Mouse (Mus musculus) heart, postnatal 0 days (tissue): ENCODE measurements at regions not wholly inside any gene's neighbourhood (a gene's known extent, or its start where the extent isn't known, plus 50 kb on each side); places are given as distances from the start of the nearest gene placed in this dataset.

Experiments
- ATAC-seq: fragments of 200-750 bp; cut with Nextera tagmentation; 2 replicates; pipeline ENCODE4 v1.8.0; 2017; ENCODE audit warnings: low read depth, moderate number of reproducible peaks, moderate library complexity; ENCODE audit not compliant: insufficient read depth
- DNase-seq: peaks from one replicate; pipeline ENCODE4 v3.0.0-alpha.2; 2016; ENCODE audit warnings: low spot score
- H3K27ac ChIP-seq: fragments of 300-500 bp; sonication (generic); 2 replicates; pipeline ENCODE4 v1.5.1; 2014; ENCODE audit warnings: low read depth, mild to moderate bottlenecking
- H3K27me3 ChIP-seq: fragments of 300-500 bp; sonication (generic); 2 replicates; pipeline ENCODE4 v1.6.1; 2014; ENCODE audit warnings: low read length, mixed read lengths; ENCODE audit not compliant: control insufficient read depth, insufficient read depth
- H3K36me3 ChIP-seq: fragments of 300-500 bp; sonication (generic); replicated peaks from 2 replicates; pipeline ENCODE4 v1.6.1; 2014; ENCODE audit warnings: low read length, mixed read lengths; ENCODE audit not compliant: control insufficient read depth, insufficient read depth
- H3K4me1 ChIP-seq: fragments of 300-500 bp; sonication (generic); 2 replicates; pipeline ENCODE4 v1.6.1; 2014; ENCODE audit warnings: antibody characterized with exemption; ENCODE audit not compliant: control insufficient read depth, insufficient read depth
- H3K4me2 ChIP-seq: fragments of 300-500 bp; sonication (generic); 2 replicates; pipeline ENCODE4 v1.6.1; 2014; ENCODE audit warnings: low read depth, mild to moderate bottlenecking, low read length, moderate library complexity
- H3K4me3 ChIP-seq: fragments of 300-500 bp; sonication (generic); 2 replicates; pipeline ENCODE4 v1.5.1; 2014; ENCODE audit warnings: low read depth, low read length
- H3K9ac ChIP-seq: fragments of 300-500 bp; sonication (generic); replicated peaks from 2 replicates; pipeline ENCODE4 v1.6.1; 2014; ENCODE audit warnings: low read depth, low read length, mixed read lengths
- H3K9me3 ChIP-seq: fragments of 300-500 bp; sonication (generic); replicated peaks from 2 replicates; pipeline ENCODE4 v1.6.1; 2016; ENCODE audit warnings: low read length; ENCODE audit not compliant: control insufficient read depth
- CTCF ChIP-seq: IDR thresholded peaks from 2 replicates; pipeline ENCODE4 v1.5.1; 2016; ENCODE audit warnings: antibody characterized with exemption, control low read depth, low read depth
- EP300 ChIP-seq: IDR thresholded peaks from 2 replicates; pipeline ENCODE4 v1.6.1; 2016; ENCODE audit warnings: antibody characterized with exemption, low read depth
- WGBS: fragments of 180-500 bp; shearing (Covaris S2); extraction: QIAGEN DNeasy Blood & Tissue Kit; methylation state at CpG from one replicate; pipeline ENCODE4 v1.1.7; 2014; 5-methylcytosine and 5-hydroxymethylcytosine counted together

DNA sequence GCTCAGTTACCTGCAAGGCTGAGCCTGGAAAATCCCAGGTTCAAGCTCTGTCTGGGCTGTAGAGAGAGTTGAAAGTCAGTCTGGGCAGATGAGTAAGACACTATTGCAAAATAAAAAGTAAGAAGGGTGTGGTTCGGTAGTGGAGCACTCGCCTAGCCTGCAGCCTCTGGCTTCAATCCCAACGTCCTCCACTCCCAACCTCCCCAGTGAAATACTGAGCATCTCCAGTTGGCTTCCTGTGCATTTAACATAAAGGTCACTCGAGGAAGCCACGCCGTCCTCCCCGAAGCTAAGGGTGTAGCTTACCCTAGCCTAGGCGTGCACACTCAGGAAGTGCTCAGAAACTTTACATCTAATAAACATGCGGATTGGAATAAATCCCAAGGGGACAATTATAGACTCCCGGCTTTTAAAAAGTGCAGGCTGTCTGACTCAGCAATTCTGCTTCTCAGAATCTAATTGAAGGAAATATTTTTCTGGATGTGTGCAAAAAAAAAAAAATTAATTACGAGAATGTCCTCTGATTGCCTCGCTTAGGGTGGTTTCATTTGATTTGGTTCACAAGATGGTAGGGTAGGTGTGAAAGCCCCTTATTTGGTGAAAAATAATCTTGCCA lies 137.6 kb upstream of the Rybp start:
- TF ChIP-seq EP300 = no peak
- TF ChIP-seq CTCF = no peak
- Histone ChIP-seq H3K27ac (no peak overlapping the region), H3K4me1 (no peaks in the 10 kb centered on the region), H3K9ac (no peak overlapping the region), H3K36me3 (no peaks in the 10 kb centered on the region), H3K27me3 (no peaks in the 10 kb centered on the region; the same call in 1 of the 2 replicates), H3K9me3 (no peaks in the 10 kb centered on the region), H3K4me3 (no peak overlapping the region), H3K4me2 (no peak overlapping the region)
- peak; percentile 30; the same call in 1 of the 2 replicates for ATAC-seq
- DNase-seq = no peak
- 53% methylated on average over 12 of the region's 12 CpGs for WGBS

DNA sequence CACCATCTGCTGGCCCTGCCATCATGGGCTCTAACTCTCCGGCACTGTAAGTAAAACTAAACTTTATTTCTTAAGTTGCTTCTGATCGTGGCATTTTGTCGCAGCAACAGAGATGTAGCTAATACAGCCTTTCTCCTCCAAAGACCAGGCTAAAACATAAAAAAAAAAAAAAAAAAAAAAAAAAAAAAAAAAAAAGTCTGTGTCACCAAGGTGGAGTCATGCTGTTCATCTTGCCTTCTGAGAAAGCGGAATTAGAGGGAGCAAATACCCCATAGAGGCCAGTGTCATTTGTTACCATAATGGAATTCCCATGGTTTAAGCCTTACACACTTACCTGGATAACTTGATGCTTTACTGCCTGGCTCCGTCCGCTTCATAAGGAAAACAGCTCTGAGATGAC lies 136.9 kb upstream of the Rybp start:
- Histone ChIP-seq H3K4me3 (no peak overlapping the region), H3K4me1 (no peaks in the 10 kb centered on the region), H3K27ac (no peak overlapping the region), H3K27me3 (no peaks in the 10 kb centered on the region; the same call in 1 of the 2 replicates), H3K9ac (no peak overlapping the region), H3K36me3 (no peaks in the 10 kb centered on the region), H3K4me2 (no peak overlapping the region), H3K9me3 (no peaks in the 10 kb centered on the region)
- TF ChIP-seq CTCF (no peak), EP300 (no peak)
- no peak for ATAC-seq
- DNase-seq = no peak
- 88% methylated on average over 6 of the region's 6 CpGs for WGBS

GRCm38 (mm10) chr6:100423636-100424035 lies 136.4 kb upstream of the Rybp start:
- no peaks in the 10 kb centered on the region; the same call in 1 of the 2 replicates for H3K27me3 ChIP-seq
- H3K9ac ChIP-seq = no peak overlapping the region
- DNase-seq = no peak
- H3K36me3 ChIP-seq = no peaks in the 10 kb centered on the region
- H3K4me1 ChIP-seq = no peaks in the 10 kb centered on the region
- H3K4me3 ChIP-seq = no peak overlapping the region
- WGBS = 95% methylated on average over 12 of the region's 12 CpGs
- TF ChIP-seq CTCF (no peak), EP300 (no peak)
- ATAC-seq = no peak
- no peak overlapping the region for H3K4me2 ChIP-seq
- no peak overlapping the region for H3K27ac ChIP-seq
- no peaks in the 10 kb centered on the region for H3K9me3 ChIP-seq

DNA sequence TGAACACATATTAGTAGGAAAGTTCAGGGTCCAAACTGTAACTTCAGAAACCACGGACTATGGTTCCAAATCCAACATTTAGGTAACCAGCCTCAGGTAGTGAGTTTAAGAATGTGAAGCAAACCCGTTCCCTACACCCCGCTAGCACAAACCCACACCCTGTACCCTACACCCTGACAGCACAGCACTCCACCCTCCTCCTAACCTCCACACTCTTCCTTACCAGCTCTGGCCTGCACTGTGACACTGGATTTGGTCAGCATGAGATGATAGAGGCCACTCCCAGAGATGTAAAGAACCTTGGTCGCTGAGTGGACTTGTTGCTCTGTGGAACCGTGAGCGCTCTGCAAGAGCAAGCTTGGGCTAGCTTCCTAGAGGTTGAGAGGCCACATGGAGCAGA lies 135.3 kb upstream of the Rybp start:
- H3K27me3 ChIP-seq = no peaks in the 10 kb centered on the region; the same call in 1 of the 2 replicates
- H3K9ac ChIP-seq = no peak overlapping the region
- 86% methylated on average over 6 of the region's 6 CpGs for WGBS

GRCm38 (mm10) chr6:100421706-100422578 lies 134.7 kb upstream of the Rybp start:
- H3K4me2 ChIP-seq = no peak overlapping the region
- WGBS = 51% methylated on average over 24 of the region's 24 CpGs

More for the DNA sequence above, 135.3 kb upstream of the Rybp start:
- Histone ChIP-seq H3K4me3 (no peak overlapping the region), H3K27ac (no peak overlapping the region), H3K4me2 (no peak overlapping the region), H3K9me3 (no peaks in the 10 kb centered on the region), H3K36me3 (no peaks in the 10 kb centered on the region), H3K4me1 (no peaks in the 10 kb centered on the region)
- ATAC-seq (no peak), DNase-seq (no peak)
- TF ChIP-seq CTCF = no peak
- TF ChIP-seq EP300 = no peak

More at GRCm38 (mm10) chr6:100421706-100422578, 134.7 kb upstream of the Rybp start:
- Histone ChIP-seq H3K27me3 (no peaks in the 10 kb centered on the region; the same call in 1 of the 2 replicates), H3K27ac (no peak overlapping the region), H3K9me3 (no peaks in the 10 kb centered on the region), H3K4me3 (no peak overlapping the region), H3K4me1 (no peaks in the 10 kb centered on the region), H3K36me3 (no peaks in the 10 kb centered on the region), H3K9ac (no peak overlapping the region)
- ATAC-seq (no peak), DNase-seq (no peak)
- TF ChIP-seq EP300 = no peak
- no peak for TF ChIP-seq CTCF
